ENCODE assay signal across 18 mouse cellular contexts in genomic region chr14:34623531-34624210, GRCm38 (mm10). TPM values are rescaled to one million over a fixed set of nuclear protein-coding genes. Genes with fewer than 3 reads are reported as not detected.
DNase-seq lines count a peak whose midpoint lies in the region; ATAC-seq and TF ChIP-seq lines count a peak whose summit lies in the region.
"Had no signal": no experiment of that assay in that cellular context is flagged by ENCODE, and none has a peak within 500 bp of the region (broad histone marks: within the 10 kb centered on the region; RNA-seq: fewer than 3 reads in every experiment).

No protein-coding gene starts in this region.

- no peak for TF ChIP-seq CTCF in lung, embryonic 14.5 days (IDR thresholded peaks at IDR 0.05; ENCODE audit: low read depth)

- no peak; the same call in 1 of the 2 replicates for ATAC-seq in lung, embryonic 14.5 days (ENCODE audit: insufficient read depth)
- ATAC-seq in liver, embryonic 15.5 days (ENCODE audit: insufficient read depth) = peak; percentile 94
- ATAC-seq in hindbrain, embryonic 11.5 days (ENCODE audit: low FRiP score) = no peak
- ATAC-seq: forebrain, embryonic 16.5 days; intestine, embryonic 16.5 days had no signal

- no peaks in the 10 kb centered on the region for H3K27me3 ChIP-seq in lung, embryonic 14.5 days (ENCODE audit: insufficient read depth, low read length)
- H3K27me3 ChIP-seq in liver, embryonic 15.5 days = no peaks in the 10 kb centered on the region
- no peaks in the 10 kb centered on the region for H3K27me3 ChIP-seq in hindbrain, embryonic 11.5 days (ENCODE audit: control insufficient read depth, insufficient read depth, low read length)
- H3K27me3 ChIP-seq: limb, embryonic 13.5 days had no signal

- intact Hi-C loops in left cerebral cortex, postnatal 25 days (cut with DNase I) = no loop called here

- H3K9ac ChIP-seq in lung, embryonic 14.5 days = no peak overlapping the region
- H3K9ac ChIP-seq in liver, embryonic 15.5 days = peak overlapping the region; percentile 44
- H3K9ac ChIP-seq in hindbrain, embryonic 11.5 days (ENCODE audit: low read depth, low read length) = no peak overlapping the region
- H3K9ac ChIP-seq: limb, embryonic 13.5 days had no signal

- DNase-seq in lung, embryonic 14.5 days = peak; percentile 57
- DNase-seq in lung, postnatal 25 days (ENCODE audit: low spot score) = no peak
- DNase-seq in adrenal gland, postnatal 14 days = peak; percentile 43
- peak; percentile 76 for DNase-seq in c-Kit-positive CD71-positive TER-119-positive erythroid progenitor cells, embryonic 14.5 days (ENCODE audit: low spot score)
- DNase-seq in hindbrain, embryonic 11.5 days (ENCODE audit: low spot score) = no peak
- no peak for DNase-seq in adipocyte (ENCODE audit: low spot score)
- no peak for DNase-seq in left cerebral cortex, postnatal 25 days (ENCODE audit: low spot score in 2 of 2)
- DNase-seq: cerebellum, postnatal 14 days; gastrocnemius, postnatal 36 days; right cerebral cortex, postnatal 4 days had no signal

- no peaks in the 10 kb centered on the region for H3K4me1 ChIP-seq in lung, embryonic 14.5 days (ENCODE audit: insufficient read depth)
- H3K4me1 ChIP-seq in liver, embryonic 15.5 days (replicated peaks) = peaks cover 61% of the 10 kb centered on the region
- no peaks in the 10 kb centered on the region for H3K4me1 ChIP-seq in hindbrain, embryonic 11.5 days (replicated peaks; ENCODE audit: control insufficient read depth, insufficient read depth, low read length)
- H3K4me1 ChIP-seq: limb, embryonic 13.5 days had no signal

- no peak overlapping the region for H3K4me2 ChIP-seq in lung, embryonic 14.5 days
- peak overlapping the region; percentile 60 for H3K4me2 ChIP-seq in liver, embryonic 15.5 days
- no peak overlapping the region for H3K4me2 ChIP-seq in hindbrain, embryonic 11.5 days (replicated peaks; ENCODE audit: low read depth, low read length)
- H3K4me2 ChIP-seq: limb, embryonic 13.5 days had no signal

- WGBS in lung, embryonic 14.5 days = 41% methylated on average over 16 of the region's 16 CpGs
- WGBS in liver, embryonic 15.5 days (ENCODE audit: insufficient replicate concordance) = 18% methylated on average over 16 of the region's 16 CpGs
- WGBS in hindbrain, embryonic 11.5 days = 84% methylated on average over 16 of the region's 16 CpGs

- H3K36me3 ChIP-seq in lung, embryonic 14.5 days (ENCODE audit: insufficient read depth) = no peaks in the 10 kb centered on the region
- H3K36me3 ChIP-seq in liver, embryonic 15.5 days (replicated peaks) = no peaks in the 10 kb centered on the region
- H3K36me3 ChIP-seq in hindbrain, embryonic 11.5 days (ENCODE audit: control insufficient read depth, insufficient read depth, low read length) = no peaks in the 10 kb centered on the region
- H3K36me3 ChIP-seq: limb, embryonic 13.5 days had no signal

- no peak overlapping the region for H3K27ac ChIP-seq in lung, embryonic 14.5 days (ENCODE audit: low read depth)
- peak overlapping the region; percentile 87 for H3K27ac ChIP-seq in liver, embryonic 15.5 days (replicated peaks)
- no peak overlapping the region for H3K27ac ChIP-seq in hindbrain, embryonic 11.5 days (ENCODE audit: low read depth, low read length)
- H3K27ac ChIP-seq: limb, embryonic 13.5 days had no signal

- H3K4me3 ChIP-seq in lung, embryonic 14.5 days (ENCODE audit: low read depth, low read length) = no peak overlapping the region
- peak overlapping the region; percentile 24 for H3K4me3 ChIP-seq in liver, embryonic 15.5 days (replicated peaks)
- H3K4me3 ChIP-seq in hindbrain, embryonic 11.5 days (ENCODE audit: low read depth, low read length) = no peak overlapping the region
- H3K4me3 ChIP-seq: limb, embryonic 13.5 days had no signal

- H3K9me3 ChIP-seq in lung, embryonic 14.5 days (ENCODE audit: low read depth, low read length) = no peaks in the 10 kb centered on the region
- no peaks in the 10 kb centered on the region for H3K9me3 ChIP-seq in liver, embryonic 15.5 days (replicated peaks)
- H3K9me3 ChIP-seq in hindbrain, embryonic 11.5 days (ENCODE audit: control insufficient read depth, low read length) = no peaks in the 10 kb centered on the region
- H3K9me3 ChIP-seq: limb, embryonic 13.5 days had no signal

RNA-seq across cellular contexts. Expression of gene Opn4, which starts 23.7 kb away (rescaled TPM):
- not detected in 2 replicates for polyA plus RNA-seq in lung, embryonic 14.5 days (2014; fragmentation: Nextera tagmentation; extraction: Ambion mirVana)
- total RNA-seq in adrenal gland, postnatal 14 days (2021) = not detected in 2 replicates
- polyA plus RNA-seq in liver, embryonic 15.5 days (2015; fragmentation: Nextera tagmentation; extraction: Ambion mirVana) = not detected in 2 replicates
- not detected in 2 replicates for polyA plus RNA-seq in hindbrain, embryonic 11.5 days (2014; fragmentation: Nextera tagmentation; extraction: Ambion mirVana)
- not detected for total RNA-seq in left cerebral cortex, postnatal 25 days (2021)
- total RNA-seq: gastrocnemius, postnatal 36 days; hematopoietic stem cell, adult 5-6 weeks; megakaryocyte, adult 5-6 weeks; monocyte, adult 5-6 weeks had no signal
- polyA plus RNA-seq: brain, embryonic 14.5 days; forebrain, embryonic 16.5 days; limb, embryonic 13.5 days had no signal

RNA-seq across cellular contexts. Expression of gene Ldb3, which starts 35.2 kb away (rescaled TPM):
- 0.79 and 4.2 TPM in 2 replicates for polyA plus RNA-seq in lung, embryonic 14.5 days (2014; fragmentation: Nextera tagmentation; extraction: Ambion mirVana)
- total RNA-seq in adrenal gland, postnatal 14 days (2021) = 0.44 and 1.2 TPM in 2 replicates
- 3.2 and 4.2 TPM in 2 replicates for polyA plus RNA-seq in liver, embryonic 15.5 days (2015; fragmentation: Nextera tagmentation; extraction: Ambion mirVana)
- polyA plus RNA-seq in hindbrain, embryonic 11.5 days (2014; fragmentation: Nextera tagmentation; extraction: Ambion mirVana) = 0.28 and 0.29 TPM in 2 replicates
- 1 to 10 TPM; 2.0 to 2.4 TPM for total RNA-seq in left cerebral cortex, postnatal 25 days (2021)
- total RNA-seq: megakaryocyte, adult 5-6 weeks; monocyte, adult 5-6 weeks had no signal

RNA-seq across cellular contexts. Expression of gene Wapl, which starts 50.1 kb away (rescaled TPM):
- polyA plus RNA-seq in lung, embryonic 14.5 days (2014; fragmentation: Nextera tagmentation; extraction: Ambion mirVana) = 28.2 and 29.2 TPM in 2 replicates
- total RNA-seq in adrenal gland, postnatal 14 days (2021) = 78.3 and 79.8 TPM in 2 replicates
- polyA plus RNA-seq in liver, embryonic 15.5 days (2015; fragmentation: Nextera tagmentation; extraction: Ambion mirVana) = 22.9 TPM in 2 replicates
- polyA plus RNA-seq in hindbrain, embryonic 11.5 days (2014; fragmentation: Nextera tagmentation; extraction: Ambion mirVana) = 33.2 and 38.7 TPM in 2 replicates
- 10 to 100 TPM; 42.7 to 45.5 TPM for total RNA-seq in left cerebral cortex, postnatal 25 days (2021)

Comparison
In these comparisons a context has a peak if more than half of its experiments do, and no peak if none do; other contexts are left out.
1. DNase-seq: peak in lung, embryonic 14.5 days (single experiment), adrenal gland, postnatal 14 days (single experiment) and c-Kit-positive CD71-positive TER-119-positive erythroid progenitor cells, embryonic 14.5 days (single experiment); none in lung, postnatal 25 days (single experiment), hindbrain, embryonic 11.5 days (single experiment), adipocyte (single experiment) and left cerebral cortex, postnatal 25 days (0 of 2).